Mouse (Mus musculus) heart, adult 2 months (tissue): ENCODE data around the gene St6galnac5.

Experiments
- CTCF ChIP-seq: fragments of 200-600 bp; IDR thresholded peaks from 2 replicates; pipeline ENCODE4 v1.8.1; 2022; ENCODE audit warnings: antibody characterized with exemption, mild to moderate bottlenecking, moderate library complexity
- POLR2A ChIP-seq: fragments of 200-500 bp; IDR thresholded peaks from 2 replicates; pipeline ENCODE4 v1.6.1; 2011; ENCODE audit warnings: mild to moderate bottlenecking, low read depth, low read length, control low read depth; ENCODE audit not compliant: insufficient read depth

DNA sequence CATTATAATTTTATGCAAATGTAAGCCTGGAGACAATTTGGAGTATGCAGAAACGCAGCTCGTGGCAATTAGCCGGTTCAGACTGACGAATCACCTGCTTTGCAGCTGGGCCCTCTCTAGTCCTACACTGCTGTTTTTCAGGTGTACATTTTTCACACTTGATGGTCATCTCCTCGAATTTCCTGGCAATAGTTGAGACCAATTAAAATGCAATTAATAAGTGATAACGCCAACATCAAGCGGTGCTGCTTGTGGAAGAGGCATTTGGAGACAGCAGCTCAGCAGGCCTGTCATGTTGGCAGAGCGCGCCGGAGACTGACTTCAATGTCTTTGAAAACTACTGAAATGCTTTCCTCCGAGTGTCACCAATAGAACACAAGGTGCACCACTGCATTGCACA is 42.0 kb upstream of the St6galnac5 start:
- TF ChIP-seq POLR2A (no peak), CTCF (no peak)
